Mouse (Mus musculus) intestine, embryonic 14.5 days (tissue): ENCODE data around the gene Rere. TPM values are rescaled to one million over a fixed set of nuclear protein-coding genes. Genes with fewer than 3 reads are reported as not detected.
"Not testable (repeated sequence)": the region's sequence is repeated elsewhere in the genome, so short reads cannot be mapped to it uniquely, and the experiment has no call there.

Experiments used
- ATAC-seq: fragments of 200-750 bp; cut with Nextera tagmentation; replicated peaks from 2 replicates; pipeline ENCODE4 v1.8.0; 2017; ENCODE audit warnings: low read depth, moderate number of reproducible peaks, moderate TSS enrichment, moderate library complexity; ENCODE audit not compliant: low FRiP score, low TSS enrichment
- DNase-seq: peaks from one replicate; pipeline ENCODE4 v3.0.0-alpha.2; 2018; ENCODE audit warnings: low spot score
- H3K27ac ChIP-seq: fragments of 300-500 bp; sonication (generic); 2 replicates; pipeline ENCODE4 v1.5.1; 2014; ENCODE audit warnings: low read depth, mild to moderate bottlenecking, control low read depth
- H3K27me3 ChIP-seq: fragments of 300-500 bp; sonication (generic); replicated peaks from 2 replicates; pipeline ENCODE4 v1.6.1; 2014; ENCODE audit warnings: low read length, control low read depth; ENCODE audit not compliant: control insufficient read depth, insufficient read depth
- H3K36me3 ChIP-seq: fragments of 300-500 bp; sonication (generic); 2 replicates; pipeline ENCODE4 v1.6.1; 2014; ENCODE audit warnings: low read length, control low read depth; ENCODE audit not compliant: control insufficient read depth, insufficient read depth
- H3K4me1 ChIP-seq: fragments of 300-500 bp; sonication (generic); replicated peaks from 2 replicates; pipeline ENCODE4 v1.6.1; 2014; ENCODE audit warnings: low read length, control low read depth, mixed read lengths; ENCODE audit not compliant: control insufficient read depth, insufficient read depth
- H3K4me2 ChIP-seq: fragments of 300-500 bp; sonication (generic); 2 replicates; pipeline ENCODE4 v1.6.1; 2014; ENCODE audit warnings: low read length
- H3K4me3 ChIP-seq: fragments of 300-500 bp; sonication (generic); 2 replicates; pipeline ENCODE4 v1.5.1; 2014; ENCODE audit warnings: low read depth, low read length, control low read depth, mixed read lengths
- H3K9ac ChIP-seq: fragments of 300-500 bp; sonication (generic); 2 replicates; pipeline ENCODE4 v1.6.1; 2014; ENCODE audit warnings: mild to moderate bottlenecking, low read length
- H3K9me3 ChIP-seq: fragments of 300-500 bp; sonication (generic); 2 replicates; pipeline ENCODE4 v1.6.1; 2016; ENCODE audit warnings: low read length, control low read depth; ENCODE audit not compliant: control insufficient read depth
- WGBS: fragments of 180-500 bp; shearing (Covaris S2); extraction: QIAGEN DNeasy Blood & Tissue Kit; methylation state at CpG from one replicate; pipeline ENCODE4 v1.1.7; 2014; 5-methylcytosine and 5-hydroxymethylcytosine counted together
- polyA plus RNA-seq: library from polyadenylated mRNA; unstranded; fragments of >200 nt; fragmentation: Nextera tagmentation; extraction: Ambion mirVana; gene quantifications from 2 replicates; pipeline ENCODE4 v1.2.1, GENCODE M21; 2014

Rere gene
- polyA plus RNA-seq, 1 experiment from 2014 or later = 38.0 TPM

DNA sequence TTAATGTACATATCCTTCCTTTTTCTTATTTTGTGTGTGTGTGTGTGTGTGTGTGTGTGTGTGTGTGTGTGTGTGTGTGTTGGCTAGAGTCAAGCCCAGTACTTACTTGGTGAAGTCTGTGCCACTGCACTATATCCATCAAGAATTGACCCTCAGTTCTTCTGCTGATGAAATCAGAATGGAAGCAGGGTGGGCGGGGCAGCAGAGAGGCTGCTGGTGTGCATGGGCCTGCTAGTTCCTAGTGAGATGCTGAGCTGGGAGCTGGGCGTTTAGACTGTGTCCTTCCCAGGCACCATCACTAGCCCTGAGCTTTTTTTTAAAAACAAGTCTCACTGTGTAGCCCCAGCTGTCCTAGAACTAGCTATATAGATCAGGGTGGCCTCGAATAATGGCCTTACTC, 313.6 kb downstream of the Rere start:
- H3K4me2 ChIP-seq = no peak overlapping the region
- H3K36me3 ChIP-seq = 0 out of 2 replicates have a peak, but pooled peaks cover 6% of the 10 kb centered on the region
- no peaks in the 10 kb centered on the region for H3K27me3 ChIP-seq
- no peak overlapping the region for H3K9ac ChIP-seq
- DNase-seq = no peak
- H3K27ac ChIP-seq = no peak overlapping the region
- no peak overlapping the region for H3K4me3 ChIP-seq
- ATAC-seq = no peak
- WGBS = 65% methylated on average over 3 of the region's 3 CpGs
- peaks cover 62% of the 10 kb centered on the region for H3K4me1 ChIP-seq
- H3K9me3 ChIP-seq = no peaks in the 10 kb centered on the region

GRCm38 (mm10) chr4:150595991-150596390, 314.5 kb downstream of the Rere start:
- Histone ChIP-seq H3K9ac (no peak overlapping the region), H3K27me3 (no peaks in the 10 kb centered on the region), H3K9me3 (no peaks in the 10 kb centered on the region), H3K4me2 (no peak overlapping the region), H3K36me3 (0 out of 2 replicates have a peak, but pooled peaks cover 6% of the 10 kb centered on the region), H3K27ac (no peak overlapping the region), H3K4me1 (peaks cover 54% of the 10 kb centered on the region), H3K4me3 (no peak overlapping the region)
- ATAC-seq (no peak), DNase-seq (no peak)
- WGBS = 63% methylated on average over 5 of the region's 5 CpGs

DNA sequence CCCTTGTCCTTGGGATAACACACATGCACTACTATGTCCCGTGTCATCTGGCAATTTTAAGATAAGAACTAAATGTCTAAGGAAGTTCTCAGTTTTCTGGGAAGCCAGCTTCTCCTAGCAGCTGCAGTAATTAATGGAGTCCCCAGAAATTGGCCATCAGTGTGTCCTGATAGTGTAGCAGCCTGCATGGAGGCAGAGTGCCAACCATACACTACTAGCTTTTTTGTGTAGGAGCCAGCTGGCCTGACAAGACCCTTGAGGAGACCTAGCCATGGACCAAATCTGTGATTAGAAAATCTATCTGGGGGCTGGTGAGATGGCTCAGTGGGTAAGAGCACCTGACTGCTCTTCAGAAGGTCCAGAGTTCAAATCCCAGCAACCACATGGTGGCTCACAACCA, 317.2 kb downstream of the Rere start:
- Histone ChIP-seq H3K36me3 (0 out of 2 replicates have a peak, but pooled peaks cover 6% of the 10 kb centered on the region), H3K4me3 (no peak overlapping the region), H3K27me3 (no peaks in the 10 kb centered on the region), H3K27ac (no peak overlapping the region), H3K4me1 (peaks cover 27% of the 10 kb centered on the region), H3K4me2 (no peak overlapping the region), H3K9ac (no peak overlapping the region), H3K9me3 (no peaks in the 10 kb centered on the region)
- ATAC-seq (no peak), DNase-seq (no peak)
- 47% methylated on average over 1 of the region's 1 CpGs for WGBS

DNA sequence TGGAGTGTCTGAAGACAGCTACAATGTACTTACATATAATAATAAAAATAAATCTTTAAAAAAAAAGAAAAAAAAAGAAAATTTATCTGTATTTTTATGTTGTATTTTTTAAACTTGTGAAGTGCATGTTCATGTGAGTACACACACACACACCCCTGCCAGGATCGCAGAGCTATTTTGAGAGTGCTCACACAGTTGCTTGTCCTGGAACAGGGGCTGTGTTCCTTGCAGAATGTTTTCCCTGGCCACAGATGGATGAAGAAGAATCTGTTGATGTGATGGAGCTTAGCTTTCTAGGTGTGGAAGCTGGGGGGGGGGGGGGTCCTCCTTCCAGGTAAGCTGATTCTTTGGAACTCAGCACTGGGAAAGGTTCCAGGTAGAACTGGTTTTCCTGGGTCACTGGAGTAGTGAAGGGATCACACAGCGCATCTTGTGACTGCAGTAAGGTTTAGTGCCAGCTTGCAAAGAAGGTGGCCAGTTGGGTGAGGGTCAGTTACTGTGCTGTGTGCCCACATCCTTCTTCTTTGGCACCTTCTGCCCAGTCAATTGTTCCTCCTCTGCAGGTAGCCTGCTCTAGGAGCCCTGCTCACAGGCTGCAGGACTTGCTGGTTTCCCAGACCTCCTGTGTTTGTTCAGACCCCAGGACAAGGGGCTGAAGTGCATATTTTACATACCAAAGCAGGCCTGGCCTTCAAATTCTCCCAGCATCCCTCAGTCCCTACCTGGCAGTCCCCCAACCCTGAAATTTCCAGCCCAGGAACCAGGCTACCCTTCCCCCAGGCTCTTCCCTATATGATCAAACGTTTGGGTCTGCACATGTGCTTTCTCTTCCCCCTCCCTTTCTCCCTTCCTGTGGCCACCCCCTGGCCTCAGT, 317.9 kb downstream of the Rere start:
- DNase-seq = no peak
- H3K36me3 ChIP-seq = 0 out of 2 replicates have a peak, but pooled peaks cover 6% of the 10 kb centered on the region
- WGBS = 52% methylated on average over 3 of the region's 3 CpGs
- no peak overlapping the region for H3K9ac ChIP-seq
- ATAC-seq = no peak; the same call in 1 of the 2 replicates
- H3K4me2 ChIP-seq = no peak overlapping the region
- no peak overlapping the region for H3K4me3 ChIP-seq
- H3K4me1 ChIP-seq = peaks cover 29% of the 10 kb centered on the region
- H3K9me3 ChIP-seq = no peaks in the 10 kb centered on the region
- no peaks in the 10 kb centered on the region for H3K27me3 ChIP-seq
- peak overlapping the region; percentile 9; the same call in 1 of the 2 replicates for H3K27ac ChIP-seq

DNA sequence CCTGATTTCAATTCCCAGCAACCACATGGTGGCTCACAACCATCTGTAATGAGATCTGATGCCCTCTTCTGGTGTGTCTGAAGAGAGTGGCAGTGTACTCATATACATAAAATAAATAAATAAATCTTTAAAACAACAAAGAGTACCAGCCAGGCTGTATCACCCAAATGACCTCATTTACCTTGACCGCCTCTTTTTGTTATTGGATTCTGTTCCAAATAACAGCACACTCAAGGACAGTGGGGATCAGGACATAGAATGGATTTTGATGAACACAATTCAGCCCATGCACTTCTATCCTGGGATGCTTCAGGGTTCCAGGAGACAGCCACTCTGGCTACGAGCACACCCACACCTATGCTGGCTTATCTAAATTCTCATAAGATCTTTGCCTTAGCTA, 319.1 kb downstream of the Rere start:
- not testable (repeated sequence) for H3K27ac ChIP-seq, H3K9me3 ChIP-seq, H3K9ac ChIP-seq, H3K4me2 ChIP-seq, H3K4me3 ChIP-seq, H3K27me3 ChIP-seq, DNase-seq, H3K36me3 ChIP-seq, ATAC-seq
- H3K4me1 ChIP-seq = peaks cover 31% of the 10 kb centered on the region
- WGBS = 95% methylated on average over 2 of the region's 2 CpGs

DNA sequence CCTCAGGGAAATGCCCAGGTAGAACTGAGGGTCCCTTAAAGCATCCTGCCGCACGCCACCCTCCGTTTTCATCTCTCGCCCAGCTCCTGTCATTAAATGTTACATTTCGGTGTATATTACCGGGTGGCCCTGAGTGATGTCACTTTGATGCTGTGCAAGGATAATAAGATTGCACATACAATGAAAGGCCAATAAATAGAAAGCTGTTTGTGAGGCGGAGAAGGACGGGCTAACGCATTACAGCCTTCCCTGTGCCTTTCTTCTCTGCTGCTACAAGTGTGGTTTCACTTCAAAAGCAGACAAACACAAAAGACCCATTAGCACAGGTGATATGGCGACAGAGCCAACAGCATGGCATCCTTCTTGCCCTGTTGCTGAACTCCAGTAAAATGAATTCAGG, 320.0 kb downstream of the Rere start:
- no peak overlapping the region for H3K4me3 ChIP-seq
- no peaks in the 10 kb centered on the region for H3K27me3 ChIP-seq
- no peak overlapping the region for H3K9ac ChIP-seq
- ATAC-seq (no peak), DNase-seq (no peak)
- H3K9me3 ChIP-seq = no peaks in the 10 kb centered on the region
- no peak overlapping the region for H3K4me2 ChIP-seq
- peaks cover 33% of the 10 kb centered on the region for H3K4me1 ChIP-seq
- H3K36me3 ChIP-seq = 0 out of 2 replicates have a peak, but pooled peaks cover 6% of the 10 kb centered on the region
- 91% methylated on average over 10 of the region's 10 CpGs for WGBS
- no peak overlapping the region for H3K27ac ChIP-seq

GRCm38 (mm10) chr4:150603366-150604061, 322.1 kb downstream of the Rere start:
- H3K4me1 ChIP-seq = peaks cover 24% of the 10 kb centered on the region
- no peak overlapping the region for H3K4me3 ChIP-seq
- H3K9ac ChIP-seq = no peak overlapping the region
- no peaks in the 10 kb centered on the region for H3K9me3 ChIP-seq
- no peak overlapping the region for H3K27ac ChIP-seq
- H3K4me2 ChIP-seq = no peak overlapping the region
- H3K27me3 ChIP-seq = no peaks in the 10 kb centered on the region
- no peaks in the 10 kb centered on the region for H3K36me3 ChIP-seq
- 93% methylated on average over 1 of the region's 1 CpGs for WGBS
- DNase-seq (no peak), ATAC-seq (no peak)

DNA sequence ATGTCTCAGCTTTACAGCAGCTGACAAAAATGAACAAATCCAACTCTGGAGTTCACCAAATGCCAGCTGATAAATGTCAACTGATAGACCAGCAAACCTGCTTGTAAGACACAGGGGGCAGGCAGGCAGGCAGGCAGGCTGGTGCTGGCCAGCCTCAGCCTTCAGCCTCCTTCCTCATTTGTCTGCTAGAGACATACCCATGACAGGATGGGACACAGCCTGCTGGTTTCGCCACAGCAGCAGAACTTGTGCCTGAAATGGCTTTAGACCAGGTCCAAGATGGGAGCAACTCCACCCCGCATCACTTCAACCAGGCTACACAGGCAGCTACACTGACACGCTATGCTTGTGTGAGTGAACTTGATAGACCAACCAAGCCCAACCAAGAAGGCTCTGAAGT, 324.4 kb downstream of the Rere start:
- ATAC-seq (no peak), DNase-seq (no peak)
- Histone ChIP-seq H3K27ac (no peak overlapping the region), H3K27me3 (no peaks in the 10 kb centered on the region), H3K4me1 (peaks cover 13% of the 10 kb centered on the region; the same call in 1 of the 2 replicates), H3K9ac (no peak overlapping the region), H3K36me3 (peaks cover 8% of the 10 kb centered on the region; the same call in 1 of the 2 replicates), H3K4me2 (no peak overlapping the region), H3K9me3 (no peaks in the 10 kb centered on the region), H3K4me3 (no peak overlapping the region)
- WGBS = 73% methylated on average over 3 of the region's 3 CpGs
